Mouse (Mus musculus) kidney, embryonic 16.5 days (tissue): ENCODE measurements at regions not wholly inside any gene's neighbourhood (a gene's known extent, or its start where the extent isn't known, plus 50 kb on each side); places are given as distances from the start of the nearest gene placed in this dataset.
A peak's percentile ranks its signal among the peaks of the same experiment; 100 is the strongest.

Source experiments
- ATAC-seq: fragments of 200-750 bp; cut with Nextera tagmentation; 2 replicates; pipeline ENCODE4 v1.8.0; 2017; ENCODE audit warnings: moderate TSS enrichment; ENCODE audit not compliant: low FRiP score, low TSS enrichment
- H3K27ac ChIP-seq: fragments of 300-500 bp; sonication (generic); 2 replicates; pipeline ENCODE4 v1.5.1; 2014; ENCODE audit warnings: low read length
- H3K27me3 ChIP-seq: fragments of 300-500 bp; sonication (generic); 2 replicates; pipeline ENCODE4 v1.6.1; 2014; ENCODE audit warnings: low read length, control low read depth, mixed read lengths; ENCODE audit not compliant: insufficient read depth
- H3K36me3 ChIP-seq: fragments of 300-500 bp; sonication (generic); 2 replicates; pipeline ENCODE4 v1.6.1; 2014; ENCODE audit warnings: low read length, control low read depth, mixed read lengths; ENCODE audit not compliant: insufficient read depth
- H3K4me1 ChIP-seq: fragments of 300-500 bp; sonication (generic); 2 replicates; pipeline ENCODE4 v1.6.1; 2014; ENCODE audit warnings: low read length, control low read depth, mixed read lengths; ENCODE audit not compliant: insufficient read depth
- H3K4me2 ChIP-seq: fragments of 300-500 bp; sonication (generic); replicated peaks from 2 replicates; pipeline ENCODE4 v1.6.1; 2014; ENCODE audit warnings: low read depth, low read length
- H3K4me3 ChIP-seq: fragments of 300-500 bp; sonication (generic); 2 replicates; pipeline ENCODE4 v1.5.1; 2014; ENCODE audit warnings: mild to moderate bottlenecking, low read length
- H3K9ac ChIP-seq: fragments of 300-500 bp; sonication (generic); replicated peaks from 2 replicates; pipeline ENCODE4 v1.6.1; 2014; ENCODE audit warnings: low read length
- H3K9me3 ChIP-seq: fragments of 300-500 bp; sonication (generic); 2 replicates; pipeline ENCODE4 v1.6.1; 2016; ENCODE audit warnings: low read length, control low read depth
- WGBS: fragments of 180-500 bp; shearing (Covaris S2); extraction: QIAGEN DNeasy Blood & Tissue Kit; methylation state at CpG from one replicate; pipeline ENCODE4 v1.1.7; 2014; 5-methylcytosine and 5-hydroxymethylcytosine counted together

GRCm38 (mm10) chr2:12614345-12614744 is 195.1 kb upstream of the Mindy3 start:
- Histone ChIP-seq H3K27ac (no peak overlapping the region), H3K4me2 (no peak overlapping the region), H3K4me3 (no peak overlapping the region), H3K27me3 (no peaks in the 10 kb centered on the region), H3K4me1 (no peaks in the 10 kb centered on the region), H3K9ac (no peak overlapping the region), H3K9me3 (no peaks in the 10 kb centered on the region), H3K36me3 (no peaks in the 10 kb centered on the region)
- 89% methylated on average over 2 of the region's 2 CpGs for WGBS
- no peak for ATAC-seq

DNA sequence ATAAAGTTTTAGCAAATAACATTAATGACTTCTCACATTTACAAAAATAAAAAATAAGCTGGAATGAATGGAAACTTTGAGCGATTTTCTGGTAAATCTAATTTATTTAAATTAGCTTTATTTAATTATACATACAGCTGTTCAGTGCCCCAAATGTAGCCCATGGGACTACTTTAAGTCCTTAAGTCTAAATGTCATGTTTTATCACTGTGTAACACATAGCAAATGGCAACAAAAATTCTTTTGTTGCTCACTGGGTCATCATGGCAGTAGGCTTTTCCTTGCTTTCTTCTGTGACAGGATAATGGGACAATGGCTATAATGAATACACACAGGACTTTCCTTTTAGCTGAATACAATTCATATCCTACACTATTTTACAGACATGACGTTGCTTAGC is 194.6 kb upstream of the Mindy3 start:
- no peaks in the 10 kb centered on the region for H3K36me3 ChIP-seq
- H3K9me3 ChIP-seq: no peaks in the 10 kb centered on the region
- no peaks in the 10 kb centered on the region for H3K27me3 ChIP-seq
- H3K27ac ChIP-seq: no peak overlapping the region
- no peak for ATAC-seq
- WGBS: 75% methylated on average over 2 of the region's 2 CpGs
- H3K4me1 ChIP-seq: no peaks in the 10 kb centered on the region
- no peak overlapping the region for H3K4me2 ChIP-seq
- no peak overlapping the region for H3K4me3 ChIP-seq
- no peak overlapping the region for H3K9ac ChIP-seq

GRCm38 (mm10) chr2:12582566-12582965 is 163.3 kb upstream of the Mindy3 start:
- Histone ChIP-seq H3K4me1 (no peaks in the 10 kb centered on the region), H3K9ac (no peak overlapping the region), H3K27ac (no peak overlapping the region), H3K4me2 (no peak overlapping the region), H3K27me3 (no peaks in the 10 kb centered on the region), H3K4me3 (no peak overlapping the region), H3K9me3 (no peaks in the 10 kb centered on the region), H3K36me3 (no peaks in the 10 kb centered on the region)
- WGBS: 32% methylated on average over 2 of the region's 2 CpGs
- ATAC-seq: no peak

DNA sequence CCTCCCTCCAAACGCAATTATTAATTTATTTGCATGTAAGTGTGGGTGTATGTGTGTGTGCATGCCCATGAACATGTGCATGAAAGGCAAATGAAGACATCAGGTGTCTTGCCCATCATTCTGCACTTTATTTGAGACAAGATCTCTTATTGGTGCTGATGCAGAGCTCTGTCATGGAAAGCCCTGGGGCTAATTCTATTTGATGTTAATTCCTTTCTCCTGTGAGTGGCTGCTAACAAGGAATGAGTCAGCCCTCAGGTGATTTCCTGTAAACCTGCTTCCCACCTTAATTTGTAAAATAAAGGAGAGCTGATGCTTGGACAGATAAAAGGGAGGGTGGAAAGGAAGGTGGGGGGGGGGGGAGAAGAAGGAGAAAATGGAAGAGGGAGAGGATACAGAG is 138.5 kb upstream of the Mindy3 start:
- Histone ChIP-seq H3K9me3 (no peaks in the 10 kb centered on the region), H3K4me3 (no peak overlapping the region), H3K9ac (no peak overlapping the region), H3K27me3 (no peaks in the 10 kb centered on the region), H3K27ac (no peak overlapping the region), H3K4me2 (no peak overlapping the region), H3K4me1 (no peaks in the 10 kb centered on the region), H3K36me3 (no peaks in the 10 kb centered on the region)
- ATAC-seq: no peak
- WGBS: 52% methylated on average over 1 of the region's 1 CpGs

- no peaks in the 10 kb centered on the region for H3K4me1 ChIP-seq
- no peak overlapping the region for H3K4me3 ChIP-seq
- no peak overlapping the region for H3K27ac ChIP-seq
- no peaks in the 10 kb centered on the region for H3K36me3 ChIP-seq
- 24% methylated on average over 5 of the region's 5 CpGs for WGBS
- no peaks in the 10 kb centered on the region for H3K9me3 ChIP-seq
- no peak overlapping the region for H3K4me2 ChIP-seq
- no peak overlapping the region for H3K9ac ChIP-seq
- 0 out of 2 replicates have a peak, but pooled peaks have one; percentile 46 for ATAC-seq
- no peaks in the 10 kb centered on the region for H3K27me3 ChIP-seq
Measured at GRCm38 (mm10) chr2:12522411-12522810, 103.1 kb upstream of the Mindy3 start.

GRCm38 (mm10) chr2:12521744-12522143 is 102.5 kb upstream of the Mindy3 start:
- no peaks in the 10 kb centered on the region for H3K9me3 ChIP-seq
- no peak overlapping the region for H3K9ac ChIP-seq
- H3K27me3 ChIP-seq: no peaks in the 10 kb centered on the region
- H3K4me3 ChIP-seq: no peak overlapping the region
- no peaks in the 10 kb centered on the region for H3K36me3 ChIP-seq
- H3K4me2 ChIP-seq: no peak overlapping the region
- H3K27ac ChIP-seq: no peak overlapping the region
- no peak for ATAC-seq
- no peaks in the 10 kb centered on the region for H3K4me1 ChIP-seq

- Histone ChIP-seq H3K4me2 (no peak overlapping the region), H3K27ac (no peak overlapping the region), H3K9ac (no peak overlapping the region), H3K4me1 (no peaks in the 10 kb centered on the region), H3K36me3 (no peaks in the 10 kb centered on the region), H3K27me3 (no peaks in the 10 kb centered on the region), H3K4me3 (no peak overlapping the region), H3K9me3 (no peaks in the 10 kb centered on the region)
- WGBS: 71% methylated on average over 3 of the region's 3 CpGs
- ATAC-seq: no peak
Measured at GRCm38 (mm10) chr2:12492369-12492768, 73.1 kb upstream of the Mindy3 start.

DNA sequence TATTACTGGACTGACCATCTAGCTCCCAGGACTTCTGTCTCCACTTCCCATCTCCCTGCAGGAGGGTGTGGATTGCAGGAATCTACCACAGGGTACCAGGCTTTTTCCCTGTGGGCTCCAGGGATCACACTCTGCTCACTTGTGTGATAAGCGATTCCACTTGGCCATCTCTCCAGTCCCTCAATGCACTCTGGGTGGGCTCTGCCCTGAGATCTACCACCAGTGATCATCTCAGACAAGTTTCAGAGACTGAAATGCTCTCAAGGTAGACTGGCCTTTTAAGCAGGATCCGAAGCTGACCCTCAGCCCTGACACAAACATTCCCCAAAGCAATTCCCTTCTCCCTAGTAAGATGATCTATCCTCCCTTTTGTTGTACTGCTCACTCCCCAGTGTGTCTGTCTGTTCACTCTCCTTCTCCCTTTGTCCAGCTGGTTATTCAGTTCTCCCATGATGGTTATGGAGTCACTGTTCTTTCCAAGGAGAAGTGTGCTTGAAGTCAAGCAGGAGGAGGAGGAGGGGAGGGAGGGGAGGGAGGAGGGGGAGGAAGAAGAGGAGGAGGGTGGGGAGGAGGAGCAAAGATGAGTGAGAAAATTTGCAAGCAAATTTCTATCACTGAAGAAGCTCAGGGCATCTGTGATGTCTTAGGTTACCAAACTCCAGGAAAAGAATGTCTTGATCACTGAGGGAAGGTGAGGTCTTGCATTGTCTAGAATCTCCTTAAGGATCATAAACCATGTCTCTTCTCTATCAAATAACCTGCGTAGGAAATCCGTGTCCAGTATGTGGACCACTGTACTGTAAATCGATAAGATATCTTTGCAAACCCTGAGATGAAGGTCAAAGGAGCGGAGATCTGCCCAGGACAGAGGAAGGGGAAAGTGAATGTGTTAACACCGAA is 50.4 kb upstream of the Mindy3 start:
- H3K4me2 ChIP-seq: no peak overlapping the region
- H3K4me1 ChIP-seq: no peaks in the 10 kb centered on the region
- no peaks in the 10 kb centered on the region for H3K36me3 ChIP-seq
- H3K4me3 ChIP-seq: no peak overlapping the region
- H3K9me3 ChIP-seq: no peaks in the 10 kb centered on the region
- WGBS: 59% methylated on average over 7 of the region's 7 CpGs
- peak; percentile 73; the same call in 1 of the 2 replicates for ATAC-seq
- H3K27ac ChIP-seq: no peak overlapping the region
- H3K27me3 ChIP-seq: no peaks in the 10 kb centered on the region
- no peak overlapping the region for H3K9ac ChIP-seq
